Mouse (Mus musculus) urinary bladder, adult 2 months (tissue): ENCODE data around the gene Cfap97. TPM values are rescaled to one million over a fixed set of nuclear protein-coding genes. Genes with fewer than 3 reads are reported as not detected.

ENCODE experiments used
- DNase-seq: peaks from one replicate; pipeline ENCODE4 v3.0.0; 2022; ENCODE audit warnings: low spot score
- polyA plus RNA-seq: library from polyadenylated mRNA; depleted of rRNA; stranded (reverse); fragments of >200 nt; gene quantifications from 2 replicates; pipeline ENCODE4 v1.2.3, GENCODE M21; 2012

The Cfap97 gene
- polyA plus RNA-seq, 1 experiment, result 11.4 TPM

DNA sequence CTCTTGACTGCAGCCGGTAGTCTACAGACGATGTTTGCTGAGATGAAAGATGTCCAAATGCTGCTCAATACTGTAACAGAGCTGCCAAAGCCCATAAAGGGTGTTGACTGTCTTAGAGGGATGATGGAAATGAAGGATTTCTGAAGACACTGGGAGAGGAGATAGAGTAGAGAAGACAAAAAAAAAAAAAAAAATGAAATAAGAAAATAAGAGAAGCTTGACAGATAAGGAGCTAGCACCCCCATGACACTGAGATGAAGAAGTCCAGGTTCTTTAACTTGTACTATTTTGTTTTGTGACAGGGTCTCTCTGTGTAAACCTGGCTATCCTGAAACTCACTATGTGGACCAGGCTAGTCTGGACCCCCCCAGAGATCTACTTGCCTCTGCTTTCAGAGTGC lies 1.5 kb downstream of the Cfap97 start:
- DNase-seq, result no peak

DNA sequence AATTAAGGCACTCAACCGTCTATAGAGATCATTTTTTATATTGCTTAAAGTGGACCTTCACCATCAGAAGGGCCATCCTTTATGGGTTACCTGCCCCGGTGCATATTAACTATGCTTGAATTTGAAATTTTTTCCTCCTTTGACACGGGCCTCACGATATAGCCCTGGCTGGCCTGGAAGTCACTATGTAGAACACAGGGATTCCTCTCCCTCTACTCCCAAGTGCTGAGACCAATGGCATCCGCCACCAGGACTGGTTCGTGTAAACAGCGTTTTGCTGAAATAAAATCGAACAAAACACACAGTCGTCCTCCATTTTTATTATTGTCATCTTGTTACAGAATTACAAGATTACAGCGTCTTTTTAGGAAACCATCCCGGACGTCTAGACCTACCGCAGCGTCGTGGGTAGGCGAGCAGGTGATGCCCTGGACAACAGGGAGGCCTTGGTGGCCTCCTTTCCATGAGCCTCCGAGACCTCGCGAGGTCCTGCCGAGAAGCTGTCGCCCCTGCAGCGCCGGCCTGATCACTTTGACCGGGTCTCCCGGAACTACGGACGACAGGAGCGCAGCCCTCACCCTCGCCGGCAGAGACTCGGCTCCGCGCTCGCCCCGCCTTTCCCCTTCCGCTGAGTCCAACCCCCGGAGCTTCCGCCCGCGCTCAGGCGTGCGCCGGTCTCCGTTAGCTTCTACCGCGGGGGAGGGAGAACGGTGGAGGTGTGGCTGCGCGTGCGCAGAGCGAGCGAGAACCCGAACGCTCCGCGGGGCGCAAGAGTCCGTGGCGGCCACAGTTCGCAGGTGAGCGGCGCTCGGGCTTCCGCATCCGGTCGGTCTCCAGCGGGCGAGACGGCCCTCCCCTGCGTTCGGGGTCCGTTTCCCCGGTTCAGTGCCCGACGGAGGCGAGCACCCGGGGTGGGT lies 11.6 kb downstream of the Cfap97 start:
- peak; percentile 98 for DNase-seq

DNA sequence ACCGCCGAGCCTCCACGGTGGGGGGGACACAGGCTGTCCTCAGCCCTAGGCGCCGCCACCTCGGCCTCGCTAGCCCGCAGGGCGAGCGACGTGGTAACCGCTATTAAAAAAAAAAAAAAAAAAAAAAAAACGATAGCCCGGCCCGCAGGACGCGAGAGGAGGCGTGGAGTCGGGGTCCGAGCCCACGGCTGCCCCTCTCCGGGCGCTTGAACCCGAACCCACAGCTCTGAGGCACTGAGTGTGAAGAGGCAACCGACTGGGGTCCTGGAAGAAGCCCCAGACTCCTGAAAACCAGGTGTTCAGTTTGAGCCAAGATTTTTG lies 12.3 kb downstream of the Cfap97 start:
- DNase-seq, result no peak

DNA sequence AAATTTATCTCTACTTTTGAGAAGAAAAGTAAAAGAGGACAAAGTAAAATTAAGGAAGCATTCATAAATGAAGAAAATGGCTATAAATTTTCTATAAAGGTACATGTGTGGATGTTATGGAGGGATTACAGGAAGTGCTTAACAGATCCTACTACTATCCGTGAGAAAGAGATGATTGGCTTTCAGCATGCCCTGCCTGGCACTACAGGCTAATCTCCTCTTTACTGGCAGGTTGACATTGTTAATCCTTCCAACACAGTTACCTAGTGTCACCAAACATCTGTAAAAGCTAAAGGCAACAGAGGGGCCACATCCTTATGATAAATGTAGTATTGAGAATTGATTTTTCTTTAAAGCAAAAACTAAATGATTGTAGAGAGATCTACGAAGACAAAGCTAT lies 22.1 kb downstream of the Cfap97 start:
- no peak for DNase-seq

- DNase-seq, result no peak
Observed at GRCm38 (mm10) chr8:46180136-46180535, 28.6 kb downstream of the Cfap97 start.

DNA sequence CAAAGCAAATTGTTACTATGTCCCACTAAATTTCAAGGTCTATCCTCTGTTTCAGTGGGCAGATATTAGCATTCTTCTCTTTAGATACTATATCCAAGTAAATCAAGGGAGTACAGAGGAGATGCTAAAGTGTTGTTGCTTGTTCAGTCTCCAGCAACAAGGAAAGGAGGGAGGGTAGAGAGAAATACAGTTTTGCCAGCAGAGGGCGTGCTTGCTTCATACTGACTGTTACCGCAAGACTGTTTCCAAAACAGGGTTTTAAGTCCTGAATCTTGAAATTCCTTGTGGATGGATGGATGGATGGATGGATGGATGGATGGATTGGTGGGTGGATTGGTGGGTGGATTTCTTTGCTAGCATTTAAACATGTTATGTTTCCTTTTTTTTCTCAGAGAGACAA lies 33.8 kb downstream of the Cfap97 start:
- DNase-seq, result no peak

GRCm38 (mm10) chr8:46193100-46193499 lies 41.5 kb downstream of the Cfap97 start:
- no peak for DNase-seq

DNA sequence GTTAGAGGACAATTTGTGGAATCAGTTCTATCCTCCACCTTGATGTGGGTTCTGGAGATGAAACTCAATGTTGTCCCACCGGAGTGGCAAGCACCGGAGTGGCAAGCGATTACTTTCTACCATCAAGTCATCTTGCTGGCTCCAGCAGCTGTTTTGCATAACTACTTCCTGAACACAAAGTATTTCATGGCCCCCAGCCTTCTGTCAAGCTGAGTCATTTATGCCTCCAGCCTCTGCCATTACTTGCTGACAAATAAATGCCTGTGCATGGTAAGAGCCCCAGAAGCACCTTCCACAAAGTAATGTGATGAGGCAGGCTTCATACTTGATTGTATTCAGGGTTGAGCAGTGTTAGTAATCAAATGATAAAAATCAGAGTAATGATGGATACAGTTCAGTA lies 45.3 kb downstream of the Cfap97 start:
- DNase-seq, result no peak

- no peak for DNase-seq
Observed at GRCm38 (mm10) chr8:46197673-46198072, 46.1 kb downstream of the Cfap97 start.

DNA sequence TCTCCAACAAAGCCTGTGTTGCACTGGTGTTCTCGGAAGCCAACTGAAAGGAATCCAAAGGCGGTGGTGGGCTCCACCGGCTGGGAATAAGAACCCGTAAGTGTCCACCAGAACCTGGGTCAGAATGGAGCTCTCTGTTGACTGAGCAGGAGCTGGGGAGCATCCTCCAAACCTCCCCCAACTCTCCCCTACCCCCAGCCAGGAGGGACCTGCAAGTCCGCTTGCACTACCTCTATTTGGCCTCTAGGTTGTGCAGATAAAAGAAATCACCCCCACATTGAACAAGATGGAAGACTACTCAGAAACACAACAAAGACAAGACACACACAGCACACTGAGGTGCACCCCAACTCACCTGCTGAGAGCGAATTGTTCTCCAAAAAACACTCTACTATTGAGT lies 50.8 kb downstream of the Cfap97 start:
- no peak for DNase-seq

DNA sequence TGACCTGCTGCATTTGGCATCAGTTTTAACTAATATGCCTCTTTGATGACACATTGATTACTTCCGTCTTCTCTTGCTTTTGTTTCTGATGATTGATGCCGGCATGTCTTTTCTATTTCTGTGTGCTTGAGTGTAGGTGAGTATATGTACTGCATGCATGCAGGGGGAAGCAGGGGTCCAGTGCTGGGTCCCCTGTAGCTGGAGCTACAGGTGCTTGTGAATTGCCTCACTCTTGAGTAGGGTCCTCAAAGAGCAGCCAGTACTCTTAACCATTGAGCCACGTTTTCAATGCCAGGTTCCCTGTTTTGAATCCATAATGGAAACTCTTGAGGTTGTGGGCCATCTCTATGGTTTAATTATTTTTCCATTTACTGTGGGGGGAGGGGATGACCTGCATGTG lies 52.7 kb downstream of the Cfap97 start:
- DNase-seq, result no peak

GRCm38 (mm10) chr8:46204974-46205640 lies 53.5 kb downstream of the Cfap97 start:
- no peak for DNase-seq

DNA sequence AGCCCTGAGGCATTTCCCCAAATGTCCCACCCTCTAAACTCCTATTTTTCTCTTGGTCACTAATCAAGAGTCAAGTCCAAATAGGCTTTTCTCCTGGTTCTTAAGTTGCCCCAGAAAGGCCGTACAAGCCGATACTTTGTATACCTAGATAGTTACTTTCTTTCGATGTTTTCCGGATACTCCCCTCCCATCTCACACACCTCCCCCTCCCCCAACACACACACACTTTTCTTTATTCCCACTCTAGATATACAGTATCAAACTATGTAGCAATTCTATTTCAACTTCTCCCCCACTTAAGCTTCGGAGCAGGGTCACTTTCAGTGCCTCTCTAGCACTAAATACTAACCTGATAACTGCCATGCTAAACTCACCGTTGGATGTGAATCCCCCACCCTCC lies 54.5 kb downstream of the Cfap97 start:
- no peak for DNase-seq

DNA sequence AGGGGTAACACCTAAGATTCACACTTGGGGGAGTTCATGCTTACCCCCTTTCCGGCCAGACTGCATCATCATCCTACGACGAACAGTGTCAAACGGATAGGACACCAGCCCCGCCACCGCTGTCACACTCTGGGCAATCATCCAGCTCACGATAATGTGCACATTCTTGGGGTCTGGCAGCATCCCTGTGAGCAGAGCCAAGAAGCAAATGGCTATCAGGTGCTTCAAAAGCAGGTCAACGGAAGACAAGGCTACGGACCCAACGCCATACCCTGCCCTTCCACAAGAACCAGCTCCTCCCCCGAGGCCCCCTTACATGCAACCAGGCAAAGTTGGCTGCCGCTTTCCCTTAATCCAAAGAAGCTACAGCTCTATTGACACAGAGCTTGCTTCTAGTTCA lies 56.8 kb downstream of the Cfap97 start:
- no peak for DNase-seq

- no peak for DNase-seq
Observed at GRCm38 (mm10) chr8:46209057-46209456, 57.5 kb downstream of the Cfap97 start.

GRCm38 (mm10) chr8:46210404-46211315 lies 59.1 kb downstream of the Cfap97 start, which contains the start of gene Slc25a4:
Slc25a4 (minus strand) TSS chr8:46211284.
- DNase-seq, result peak; percentile 98

- DNase-seq, result no peak
Observed at GRCm38 (mm10) chr8:46211611-46212071, 60.1 kb downstream of the Cfap97 start.

GRCm38 (mm10) chr8:46212194-46212593 lies 60.6 kb downstream of the Cfap97 start:
- no peak for DNase-seq

DNA sequence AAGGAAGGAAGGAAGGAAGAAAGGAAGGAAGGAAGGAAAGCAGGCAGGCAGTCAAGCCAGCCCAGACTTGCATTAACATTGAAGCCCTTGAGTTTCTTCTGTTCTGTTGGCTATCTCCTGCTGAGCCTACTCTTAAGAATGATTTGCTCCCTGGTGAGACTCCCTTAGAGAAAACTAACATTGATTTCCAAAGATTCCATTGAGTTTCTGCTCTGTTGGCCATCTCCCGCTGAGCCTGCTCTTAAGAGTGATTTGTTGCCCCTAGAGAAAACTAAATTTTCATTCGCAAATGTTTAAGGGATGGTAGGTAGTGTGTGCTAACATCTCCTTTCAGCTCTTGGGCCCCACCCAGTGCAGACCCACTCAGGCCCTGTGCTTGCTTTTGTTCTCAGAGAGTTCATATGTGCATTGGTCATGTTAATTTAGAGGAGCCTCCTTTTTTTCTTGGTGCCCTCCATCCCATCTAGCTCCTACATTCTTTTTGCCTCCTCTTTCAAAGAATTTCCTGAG lies 62.5 kb downstream of the Cfap97 start:
- no peak for DNase-seq

DNA sequence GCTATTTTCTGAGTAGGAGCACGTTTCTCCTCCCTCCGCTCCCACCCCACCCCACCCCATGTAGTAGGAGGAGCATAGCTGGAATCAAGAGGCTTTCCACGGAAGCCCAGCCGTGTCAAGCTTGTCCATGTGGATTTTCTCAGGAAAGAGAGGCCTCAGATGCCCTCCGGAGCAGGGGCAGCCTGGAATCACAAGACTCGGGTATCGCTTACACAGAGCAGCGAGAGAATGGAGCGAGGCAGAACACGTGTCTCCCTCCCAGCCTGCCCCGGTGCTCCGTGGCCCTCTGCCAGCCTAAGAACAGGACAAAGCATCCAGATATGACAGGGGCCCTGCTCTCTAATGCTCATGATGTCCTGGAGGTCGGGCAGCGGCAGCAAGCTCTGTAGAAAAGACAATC lies 65.3 kb downstream of the Cfap97 start:
- DNase-seq, result no peak

DNA sequence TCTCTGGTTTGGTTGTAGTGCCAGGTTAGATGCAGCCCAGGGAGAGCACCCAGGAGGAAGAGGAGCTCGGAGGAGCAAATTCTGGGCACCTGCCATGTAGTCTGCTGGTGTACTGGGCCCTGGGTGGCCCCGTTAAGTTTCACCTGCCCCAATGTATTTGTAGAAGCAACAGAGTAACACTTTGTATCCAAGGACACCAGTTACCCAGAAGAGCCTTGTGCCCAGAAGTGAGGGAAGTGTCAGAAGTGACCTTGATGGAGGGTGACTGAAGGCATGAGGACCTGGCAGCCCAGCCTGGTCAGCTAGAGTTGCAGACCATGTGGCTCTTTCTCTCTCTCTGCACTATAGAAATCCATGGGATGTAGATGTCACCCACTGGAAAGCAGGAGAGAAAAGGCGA lies 69.0 kb downstream of the Cfap97 start:
- no peak for DNase-seq

- DNase-seq, result no peak
Observed at GRCm38 (mm10) chr8:46225501-46225900, 73.9 kb downstream of the Cfap97 start.
